Mouse (Mus musculus): Measurements from ENCODE around the gene Prr3. TPM values are rescaled to one million over a fixed set of nuclear protein-coding genes. Genes with fewer than 3 reads are reported as not detected.

Gene Prr3
- total RNA-seq (2021), result 10 to 100 TPM; 45.8 to 50.7 TPM
- long read RNA-seq, experiment 1, partial matches to known transcripts, result 3 of 14 reads
- long read RNA-seq, experiment 1, other reads (novel, unspliced or antisense), result 4 of 14 reads
- long read RNA-seq, experiment 2, transcript Prr3-201 (4 exons, 2,727 nt), result major isoform, 7 of 20 reads
- long read RNA-seq, experiment 2, partial matches to known transcripts, result 5 of 20 reads
- long read RNA-seq, experiment 2, other reads (novel, unspliced or antisense), result 6 of 20 reads

- peak; percentile 51 for TF ChIP-seq CTCF (conservative IDR thresholded peaks at IDR 0.05)
- peak; percentile 85 for DNase-seq (ENCODE audit: low spot score in 2 of 2)
- peak within 1 kb of the TSS; percentile 84 for H3K4me3 ChIP-seq
- H3K27ac ChIP-seq, result peak within 1 kb of the TSS; percentile 96
These were observed at the start of gene Prr3, which contains the start of gene Gnl1 for GRCm38 (mm10) chr17:35979401-35980362. Prr3 (minus strand) TSS chr17:35980236. Gnl1 (plus strand) TSS chr17:35979851.

GRCm38 (mm10) chr17:36028879-36029619 is 49.0 kb upstream of the Prr3 start:
- DNase-seq (ENCODE audit: low spot score in 2 of 2), result no peak
- H3K27ac ChIP-seq, result no peak overlapping the region
- TF ChIP-seq CTCF (conservative IDR thresholded peaks at IDR 0.05), result no peak
- no peak overlapping the region for H3K4me3 ChIP-seq

DNA sequence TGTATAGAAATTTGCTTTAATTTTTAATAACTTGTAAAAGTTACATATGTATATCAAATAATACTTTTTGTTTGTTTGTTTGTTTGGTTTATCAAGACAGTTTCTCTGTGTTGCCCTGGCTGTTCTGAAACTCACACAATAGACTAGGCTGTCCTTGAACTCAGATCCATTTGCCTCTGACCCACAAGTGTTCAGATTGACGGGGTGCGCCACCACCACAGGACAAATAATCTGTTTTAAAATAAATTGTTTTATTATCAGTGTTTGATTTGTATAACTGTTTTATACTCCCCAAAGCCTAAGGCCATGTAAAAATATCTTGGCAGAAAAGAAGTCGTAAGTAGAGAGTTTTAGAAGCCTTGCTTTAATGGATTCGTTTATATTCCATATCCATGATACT is 47.6 kb upstream of the Prr3 start:
- DNase-seq (ENCODE audit: low spot score in 2 of 2), result no peak
- no peak overlapping the region for H3K27ac ChIP-seq
- TF ChIP-seq CTCF (conservative IDR thresholded peaks at IDR 0.05), result no peak
- no peak overlapping the region for H3K4me3 ChIP-seq

- no peak for TF ChIP-seq CTCF (conservative IDR thresholded peaks at IDR 0.05)
- Histone ChIP-seq H3K27ac (no peak overlapping the region), H3K4me3 (no peak overlapping the region)
- DNase-seq (ENCODE audit: low spot score in 2 of 2), result no peak
These were observed 45.9 kb upstream of the Prr3 start for GRCm38 (mm10) chr17:36025901-36026300.

GRCm38 (mm10) chr17:36025197-36025596 is 45.2 kb upstream of the Prr3 start:
- no peak for DNase-seq (ENCODE audit: low spot score in 2 of 2)
- TF ChIP-seq CTCF (conservative IDR thresholded peaks at IDR 0.05), result no peak
- no peak overlapping the region for H3K4me3 ChIP-seq
- H3K27ac ChIP-seq, result 0 out of 2 replicates have a peak overlapping the region, but pooled peaks have one; percentile 7

GRCm38 (mm10) chr17:36023710-36024654 is 43.9 kb upstream of the Prr3 start:
- DNase-seq (ENCODE audit: low spot score in 2 of 2), result no peak
- no peak overlapping the region for H3K4me3 ChIP-seq
- peak overlapping the region; percentile 36 for H3K27ac ChIP-seq
- no peak for TF ChIP-seq CTCF (conservative IDR thresholded peaks at IDR 0.05)

GRCm38 (mm10) chr17:36022922-36023321 is 42.9 kb upstream of the Prr3 start:
- TF ChIP-seq CTCF (conservative IDR thresholded peaks at IDR 0.05), result no peak
- Histone ChIP-seq H3K4me3 (no peak overlapping the region), H3K27ac (peak overlapping the region; percentile 36; the same call in 1 of the 2 replicates)
- no peak for DNase-seq (ENCODE audit: low spot score in 2 of 2)

DNA sequence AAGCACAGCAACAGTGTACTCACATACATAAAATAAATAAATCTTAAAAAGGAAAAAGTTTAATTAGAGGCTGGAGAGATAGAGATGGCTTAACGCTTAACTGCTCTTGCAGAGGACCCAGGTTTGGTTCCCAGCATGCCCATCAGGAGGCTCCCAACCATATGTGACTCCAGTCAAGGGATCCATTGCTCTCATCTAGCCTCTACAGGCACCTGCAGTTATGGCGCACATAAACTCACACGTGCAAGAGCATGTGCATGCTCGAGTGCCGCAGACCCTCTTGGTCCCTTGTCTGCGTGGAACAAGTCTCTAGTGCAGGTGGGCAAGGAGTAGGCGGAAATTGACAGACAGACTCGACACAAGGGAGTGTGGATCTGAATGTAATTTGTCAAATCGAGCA is 42.1 kb upstream of the Prr3 start:
- no peak for DNase-seq (ENCODE audit: low spot score in 2 of 2)
- peak; percentile 45; the same call in 1 of the 2 replicates for TF ChIP-seq CTCF (conservative IDR thresholded peaks at IDR 0.05)
- peak overlapping the region; percentile 80; the same call in 1 of the 2 replicates for H3K27ac ChIP-seq
- H3K4me3 ChIP-seq, result no peak overlapping the region

DNA sequence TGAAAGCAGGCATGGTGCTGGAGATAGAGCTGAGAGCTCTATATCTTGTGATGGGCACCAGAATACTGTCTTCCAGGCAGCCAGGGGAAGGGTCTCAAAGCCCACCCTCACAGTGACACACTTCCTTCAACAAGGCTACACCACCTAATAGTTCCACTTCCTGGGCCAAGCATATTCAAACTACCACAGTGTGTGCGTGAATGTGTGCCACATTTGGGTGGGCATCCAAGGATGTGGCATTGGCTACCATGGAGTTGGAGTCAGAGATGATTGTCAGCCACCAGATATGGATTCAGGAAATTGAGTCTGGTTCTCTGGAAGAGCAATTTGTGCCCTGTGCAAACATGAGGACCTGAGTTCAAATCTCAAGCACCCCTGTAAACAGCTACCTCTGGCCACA is 41.3 kb upstream of the Prr3 start:
- no peak for DNase-seq (ENCODE audit: low spot score in 2 of 2)
- no peak for TF ChIP-seq CTCF (conservative IDR thresholded peaks at IDR 0.05)
- H3K27ac ChIP-seq, result peak overlapping the region; percentile 80; the same call in 1 of the 2 replicates

GRCm38 (mm10) chr17:36020191-36021073 is 40.4 kb upstream of the Prr3 start, which contains the start of gene H2-T24:
H2-T24 (minus strand) TSS chr17:36020560.
- DNase-seq (ENCODE audit: low spot score in 2 of 2), result no peak
- peak; percentile 63 for TF ChIP-seq CTCF (conservative IDR thresholded peaks at IDR 0.05)
- Histone ChIP-seq H3K27ac (peak within 1 kb of the TSS; percentile 80), H3K4me3 (peak within 1 kb of the TSS; percentile 41)

More for the DNA sequence above, 41.3 kb upstream of the Prr3 start:
- H3K4me3 ChIP-seq, result no peak overlapping the region

DNA sequence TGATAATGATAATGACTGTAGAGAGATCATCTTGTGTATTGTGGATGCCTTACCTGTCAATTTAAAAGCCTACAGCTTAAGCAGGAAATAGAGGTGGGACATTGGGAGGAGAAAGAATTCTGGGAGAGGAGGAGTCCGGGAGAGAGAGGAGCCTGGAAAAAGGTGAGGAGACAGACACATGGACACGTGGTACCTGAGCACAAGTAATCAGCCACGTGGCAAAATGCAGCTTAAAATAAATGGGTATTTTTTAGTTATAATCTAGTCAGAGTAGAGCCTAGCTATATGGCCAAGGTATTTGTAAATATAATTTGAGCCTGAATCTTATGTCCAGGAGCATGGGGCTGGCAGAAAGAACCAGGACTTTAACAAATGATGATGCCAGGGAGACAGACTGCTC is 39.5 kb upstream of the Prr3 start:
- peak overlapping the region; percentile 41 for H3K4me3 ChIP-seq
- peak overlapping the region; percentile 80 for H3K27ac ChIP-seq
- no peak for DNase-seq (ENCODE audit: low spot score in 2 of 2)
- TF ChIP-seq CTCF (conservative IDR thresholded peaks at IDR 0.05), result no peak
